Mouse (Mus musculus) intestine, embryonic 16.5 days (tissue): ENCODE data around the gene Slc22a3. TPM values are rescaled to one million over a fixed set of nuclear protein-coding genes. Genes with fewer than 3 reads are reported as not detected.

Experiments
- ATAC-seq: fragments of 200-750 bp; cut with Nextera tagmentation; 2 replicates; pipeline ENCODE4 v1.8.0; 2017; ENCODE audit warnings: moderate TSS enrichment, moderate library complexity
- H3K27ac ChIP-seq: fragments of 300-500 bp; sonication (generic); 2 replicates; pipeline ENCODE4 v1.5.1; 2014; ENCODE audit warnings: mild to moderate bottlenecking, low read length
- H3K27me3 ChIP-seq: fragments of 300-500 bp; sonication (generic); replicated peaks from 2 replicates; pipeline ENCODE4 v1.6.1; 2014; ENCODE audit warnings: low read length, control low read depth, mixed read lengths; ENCODE audit not compliant: control insufficient read depth, insufficient read depth
- H3K36me3 ChIP-seq: fragments of 300-500 bp; sonication (generic); 2 replicates; pipeline ENCODE4 v1.6.1; 2014; ENCODE audit warnings: low read length, control low read depth; ENCODE audit not compliant: control insufficient read depth, insufficient read depth
- H3K4me1 ChIP-seq: fragments of 300-500 bp; sonication (generic); 2 replicates; pipeline ENCODE4 v1.6.1; 2014; ENCODE audit warnings: low read length, control low read depth, mixed read lengths; ENCODE audit not compliant: control insufficient read depth, insufficient read depth
- H3K4me2 ChIP-seq: fragments of 300-500 bp; sonication (generic); 2 replicates; pipeline ENCODE4 v1.6.1; 2014; ENCODE audit warnings: low read depth, low read length, control low read depth
- H3K4me3 ChIP-seq: fragments of 300-500 bp; sonication (generic); 2 replicates; pipeline ENCODE4 v1.5.1; 2014; ENCODE audit warnings: mild to moderate bottlenecking, low read length
- H3K9ac ChIP-seq: fragments of 300-500 bp; sonication (generic); 2 replicates; pipeline ENCODE4 v1.6.1; 2014; ENCODE audit warnings: low read depth, low read length
- H3K9me3 ChIP-seq: fragments of 300-500 bp; sonication (generic); 2 replicates; pipeline ENCODE4 v1.6.1; 2016; ENCODE audit warnings: low read length, control low read depth; ENCODE audit not compliant: control insufficient read depth
- WGBS: fragments of 180-500 bp; shearing (Covaris S2); extraction: QIAGEN DNeasy Blood & Tissue Kit; methylation state at CpG from one replicate; pipeline ENCODE4 v1.1.7; 2014; 5-methylcytosine and 5-hydroxymethylcytosine counted together
- polyA plus RNA-seq: library from polyadenylated mRNA; unstranded; fragments of >200 nt; fragmentation: Nextera tagmentation; extraction: Ambion mirVana; gene quantifications from 2 replicates; pipeline ENCODE4 v1.2.1, GENCODE M21; 2015

Gene Slc22a3
- polyA plus RNA-seq = 0.27 and 0.34 TPM in 2 replicates

DNA sequence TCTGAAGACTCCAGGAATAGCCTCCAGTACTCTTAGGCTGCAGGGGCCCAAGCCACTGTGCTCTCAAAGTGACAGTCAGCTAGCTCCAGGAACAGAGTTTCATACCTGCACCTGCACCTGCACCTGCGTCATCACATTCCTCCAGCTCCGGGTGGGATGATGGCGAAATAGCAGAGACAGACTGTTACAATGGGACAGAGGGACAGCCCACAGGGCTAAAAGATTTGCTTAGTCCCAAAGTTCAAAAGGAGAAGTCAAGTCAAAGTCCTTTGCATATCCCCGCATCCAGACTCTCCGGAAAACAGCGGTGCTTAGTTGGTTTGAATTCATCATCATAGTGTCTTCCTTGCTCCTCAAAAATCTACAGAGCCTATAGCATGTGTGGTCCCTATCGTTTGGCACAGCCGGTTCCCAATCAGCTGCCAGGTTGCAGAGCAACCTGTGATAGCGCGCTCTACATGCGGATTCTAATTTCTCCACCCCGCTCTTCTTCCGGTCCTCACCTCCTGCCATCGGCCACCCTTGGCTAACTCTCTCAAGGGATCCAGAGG, at the start of gene Slc22a3:
TSS of gene Slc22a3 (minus strand) at position 51 of the 551 bp plus-strand sequence.
- Histone ChIP-seq H3K4me1 (0 out of 2 replicates have a peak, but pooled peaks cover 2% of the 10 kb centered on the region), H3K27me3 (peaks cover 41% of the 10 kb centered on the region), H3K4me3 (peak within 1 kb of the TSS; percentile 48), H3K9me3 (no peaks in the 10 kb centered on the region), H3K36me3 (no peaks in the 10 kb centered on the region), H3K4me2 (peak within 1 kb of the TSS; percentile 71), H3K9ac (no peak within 1 kb of the TSS), H3K27ac (no peak within 1 kb of the TSS)
- 18% methylated on average over 14 of the region's 14 CpGs for WGBS
- ATAC-seq = no peak

DNA sequence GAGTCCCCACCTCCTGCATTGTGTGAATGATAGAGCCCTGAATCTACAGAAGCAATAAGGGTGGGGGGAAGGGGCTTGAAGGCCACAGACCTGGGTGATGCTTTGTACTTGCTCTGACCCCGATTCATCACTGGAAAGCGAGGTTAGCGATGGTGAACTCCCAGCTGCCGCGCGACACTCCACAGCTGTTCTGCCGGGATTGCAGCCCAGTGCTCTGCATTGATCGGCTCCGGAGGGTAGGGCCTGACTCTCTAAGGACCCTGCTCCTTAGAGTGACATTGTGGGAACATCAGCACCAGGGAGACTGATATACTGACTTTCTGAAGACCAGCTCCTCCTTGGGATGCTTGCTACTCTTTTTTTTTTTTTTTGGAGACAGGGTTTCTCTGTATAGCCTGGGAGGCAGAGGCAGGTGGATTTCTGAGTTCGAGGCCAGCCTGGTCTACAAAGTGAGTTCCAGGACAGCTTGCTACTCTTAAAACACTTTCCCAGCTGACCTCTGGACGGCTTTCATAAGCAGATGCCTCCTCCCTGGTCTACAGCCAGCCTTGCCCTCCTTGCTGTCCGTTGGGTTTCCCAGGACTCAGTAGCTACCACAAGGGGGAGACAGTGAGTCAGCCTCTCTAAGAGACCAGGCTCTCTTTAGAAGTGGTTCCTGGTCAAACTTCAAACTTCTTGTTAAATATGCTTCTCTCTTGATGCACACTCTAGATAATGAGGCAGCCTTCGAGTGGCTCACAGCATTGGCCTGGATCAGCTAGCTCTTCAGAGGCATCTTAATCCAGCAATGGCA, 27.0 kb upstream of the Slc22a3 start:
- Histone ChIP-seq H3K4me1 (no peaks in the 10 kb centered on the region), H3K27ac (no peak overlapping the region), H3K4me2 (no peak overlapping the region), H3K36me3 (no peaks in the 10 kb centered on the region), H3K4me3 (no peak overlapping the region), H3K9me3 (no peaks in the 10 kb centered on the region), H3K27me3 (no peaks in the 10 kb centered on the region), H3K9ac (no peak overlapping the region)
- no peak for ATAC-seq
- 52% methylated on average over 13 of the region's 13 CpGs for WGBS

DNA sequence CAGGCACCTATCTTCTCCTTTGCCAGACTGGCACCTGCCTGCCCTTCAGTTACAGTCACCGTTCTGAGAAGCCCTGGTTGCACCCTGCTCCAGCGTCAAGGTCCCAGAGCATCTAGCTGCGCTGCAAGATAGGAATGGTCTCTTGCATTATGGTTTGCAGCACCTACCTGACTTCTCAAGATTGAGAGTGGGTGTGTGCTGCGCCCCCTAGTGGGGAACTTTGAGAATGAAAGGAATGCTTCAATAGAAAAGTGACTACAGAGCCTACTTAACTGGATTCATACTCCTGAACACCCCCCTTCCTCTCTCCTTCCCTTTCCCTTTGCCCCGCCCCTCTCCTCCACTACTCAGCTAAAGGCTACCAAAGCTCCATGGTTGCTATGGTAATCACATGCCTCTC, 24.6 kb upstream of the Slc22a3 start:
- H3K36me3 ChIP-seq = no peaks in the 10 kb centered on the region
- H3K27ac ChIP-seq = no peak overlapping the region
- H3K27me3 ChIP-seq = no peaks in the 10 kb centered on the region
- H3K4me1 ChIP-seq = no peaks in the 10 kb centered on the region
- 44% methylated on average over 5 of the region's 5 CpGs for WGBS
- H3K4me3 ChIP-seq = no peak overlapping the region
- no peak for ATAC-seq
- no peak overlapping the region for H3K9ac ChIP-seq
- H3K4me2 ChIP-seq = no peak overlapping the region
- no peaks in the 10 kb centered on the region for H3K9me3 ChIP-seq

DNA sequence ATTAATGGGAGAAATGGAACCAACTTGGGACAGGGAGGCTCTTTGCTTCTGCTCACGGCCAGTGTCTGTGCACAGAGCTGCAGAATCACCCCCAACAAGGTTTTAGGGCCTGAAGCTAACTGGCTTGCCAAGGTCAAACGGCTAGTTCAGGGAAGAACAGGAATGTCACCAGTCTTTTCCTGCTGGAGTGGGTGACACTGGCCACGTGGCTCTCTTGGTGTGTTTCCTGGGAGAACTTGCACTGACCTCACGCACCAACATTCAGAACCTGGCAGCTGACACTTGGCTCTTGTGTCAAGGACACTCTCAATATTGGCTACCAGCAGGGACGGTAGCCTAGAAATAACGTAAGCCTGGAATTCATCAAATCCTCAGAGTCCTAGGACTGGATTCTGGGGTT, 22.6 kb upstream of the Slc22a3 start:
- Histone ChIP-seq H3K4me2 (no peak overlapping the region), H3K4me3 (no peak overlapping the region), H3K9me3 (no peaks in the 10 kb centered on the region), H3K36me3 (no peaks in the 10 kb centered on the region), H3K4me1 (no peaks in the 10 kb centered on the region), H3K9ac (no peak overlapping the region), H3K27me3 (no peaks in the 10 kb centered on the region), H3K27ac (no peak overlapping the region)
- no peak for ATAC-seq
- 62% methylated on average over 6 of the region's 6 CpGs for WGBS

DNA sequence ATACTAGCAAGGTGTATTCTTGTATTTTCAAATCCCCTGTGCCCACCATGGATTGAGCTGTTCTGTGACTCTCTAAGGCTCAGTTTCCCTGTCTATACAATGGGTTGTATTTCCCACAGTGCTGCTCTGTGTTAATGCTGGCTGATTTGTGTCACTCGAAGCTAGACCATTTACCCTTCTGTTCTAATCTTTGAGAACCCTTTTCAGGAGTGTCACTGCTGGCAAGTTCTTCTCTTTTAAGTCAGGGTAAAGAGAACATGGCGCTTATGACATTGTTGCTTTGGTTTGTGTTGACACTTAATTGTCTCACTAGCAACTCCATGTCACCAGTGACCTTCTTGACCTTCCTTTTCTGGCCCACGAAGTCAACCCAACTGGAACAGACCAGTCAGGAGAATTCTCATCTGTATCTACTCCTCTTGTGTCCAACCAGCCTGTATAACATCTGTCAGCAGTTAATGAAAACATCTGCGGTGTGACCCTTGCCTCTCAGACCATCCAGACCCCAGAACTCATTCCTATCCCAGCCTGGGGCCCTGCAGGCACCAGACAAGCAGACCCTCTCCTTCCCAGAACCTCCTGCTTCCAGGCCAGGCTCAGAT, 22.0 kb upstream of the Slc22a3 start:
- Histone ChIP-seq H3K4me3 (no peak overlapping the region), H3K4me2 (no peak overlapping the region), H3K9me3 (no peaks in the 10 kb centered on the region), H3K9ac (no peak overlapping the region), H3K27ac (no peak overlapping the region), H3K27me3 (no peaks in the 10 kb centered on the region), H3K36me3 (no peaks in the 10 kb centered on the region), H3K4me1 (no peaks in the 10 kb centered on the region)
- no peak for ATAC-seq
- 65% methylated on average over 4 of the region's 4 CpGs for WGBS

DNA sequence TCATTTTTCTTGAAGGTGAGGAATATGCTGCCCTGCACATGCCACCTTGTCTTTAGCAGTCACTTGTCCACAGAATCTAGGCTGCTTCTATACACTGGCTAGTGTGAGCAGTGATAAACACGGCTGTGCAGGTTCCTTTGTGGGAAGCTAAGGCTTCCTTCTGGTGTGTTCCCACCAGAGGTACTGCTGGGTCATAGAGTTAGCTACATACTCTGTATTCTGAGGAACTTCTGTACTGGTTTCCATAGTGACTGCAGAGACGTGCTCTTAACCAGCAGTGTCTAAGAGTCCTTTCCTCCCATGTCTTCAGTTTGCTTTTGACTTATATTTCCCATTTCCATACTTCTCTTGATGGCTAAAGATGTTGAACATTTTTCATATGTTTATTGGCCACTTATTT, 11.6 kb upstream of the Slc22a3 start:
- no peak for ATAC-seq
- Histone ChIP-seq H3K27me3 (no peaks in the 10 kb centered on the region; the same call in 1 of the 2 replicates), H3K27ac (no peak overlapping the region), H3K9ac (no peak overlapping the region), H3K36me3 (no peaks in the 10 kb centered on the region), H3K4me3 (no peak overlapping the region), H3K4me1 (no peaks in the 10 kb centered on the region), H3K9me3 (no peaks in the 10 kb centered on the region), H3K4me2 (no peak overlapping the region)
- 65% methylated on average over 2 of the region's 2 CpGs for WGBS

DNA sequence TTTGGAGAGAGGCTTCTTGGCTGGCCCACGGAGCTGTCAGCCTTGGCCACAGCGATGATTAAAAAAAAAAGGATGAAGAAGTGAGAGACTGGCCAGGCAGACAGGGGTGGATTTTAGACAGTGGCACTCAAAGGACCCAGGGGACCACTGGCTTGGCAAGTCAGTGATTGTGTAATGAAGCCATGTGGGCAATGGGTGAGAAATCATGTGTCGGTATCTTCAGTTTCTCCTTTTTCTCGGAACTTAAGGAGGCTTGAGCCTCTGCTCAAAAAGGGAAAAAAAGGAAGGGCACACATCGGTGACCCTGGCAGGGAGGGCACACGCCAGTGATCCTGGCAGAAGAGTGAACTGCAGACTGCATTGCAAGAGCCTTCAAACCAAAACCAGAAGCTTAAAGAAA, 10.7 kb upstream of the Slc22a3 start:
- Histone ChIP-seq H3K4me3 (no peak overlapping the region), H3K27me3 (no peaks in the 10 kb centered on the region; the same call in 1 of the 2 replicates), H3K9me3 (no peaks in the 10 kb centered on the region), H3K36me3 (no peaks in the 10 kb centered on the region), H3K27ac (no peak overlapping the region), H3K4me2 (no peak overlapping the region), H3K4me1 (no peaks in the 10 kb centered on the region), H3K9ac (no peak overlapping the region)
- no peak for ATAC-seq
- 84% methylated on average over 6 of the region's 6 CpGs for WGBS

DNA sequence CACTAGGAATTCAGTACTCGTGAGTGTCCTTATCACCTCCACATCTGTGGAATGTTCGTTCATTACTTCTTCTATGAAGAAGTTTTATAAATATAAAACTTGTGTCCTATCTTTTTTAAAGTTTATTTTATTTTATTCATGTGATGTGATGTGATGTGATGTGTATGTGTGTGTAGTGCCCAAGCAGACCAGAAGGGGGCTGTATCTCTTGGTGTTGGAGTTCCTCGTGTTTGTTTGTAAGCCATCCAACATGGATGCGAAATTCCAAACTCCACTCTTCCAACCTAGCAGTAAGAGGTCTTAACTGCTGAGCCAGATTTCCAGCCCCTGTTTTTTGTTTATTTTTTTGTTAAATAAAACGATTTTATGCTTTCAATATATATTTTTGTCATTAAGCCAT, 6.5 kb upstream of the Slc22a3 start:
- Histone ChIP-seq H3K4me1 (no peaks in the 10 kb centered on the region), H3K9me3 (no peaks in the 10 kb centered on the region), H3K36me3 (no peaks in the 10 kb centered on the region), H3K27ac (no peak overlapping the region), H3K4me3 (no peak overlapping the region), H3K27me3 (peaks cover 1% of the 10 kb centered on the region), H3K9ac (no peak overlapping the region), H3K4me2 (no peak overlapping the region)
- no peak for ATAC-seq
- 78% methylated on average over 5 of the region's 5 CpGs for WGBS

DNA sequence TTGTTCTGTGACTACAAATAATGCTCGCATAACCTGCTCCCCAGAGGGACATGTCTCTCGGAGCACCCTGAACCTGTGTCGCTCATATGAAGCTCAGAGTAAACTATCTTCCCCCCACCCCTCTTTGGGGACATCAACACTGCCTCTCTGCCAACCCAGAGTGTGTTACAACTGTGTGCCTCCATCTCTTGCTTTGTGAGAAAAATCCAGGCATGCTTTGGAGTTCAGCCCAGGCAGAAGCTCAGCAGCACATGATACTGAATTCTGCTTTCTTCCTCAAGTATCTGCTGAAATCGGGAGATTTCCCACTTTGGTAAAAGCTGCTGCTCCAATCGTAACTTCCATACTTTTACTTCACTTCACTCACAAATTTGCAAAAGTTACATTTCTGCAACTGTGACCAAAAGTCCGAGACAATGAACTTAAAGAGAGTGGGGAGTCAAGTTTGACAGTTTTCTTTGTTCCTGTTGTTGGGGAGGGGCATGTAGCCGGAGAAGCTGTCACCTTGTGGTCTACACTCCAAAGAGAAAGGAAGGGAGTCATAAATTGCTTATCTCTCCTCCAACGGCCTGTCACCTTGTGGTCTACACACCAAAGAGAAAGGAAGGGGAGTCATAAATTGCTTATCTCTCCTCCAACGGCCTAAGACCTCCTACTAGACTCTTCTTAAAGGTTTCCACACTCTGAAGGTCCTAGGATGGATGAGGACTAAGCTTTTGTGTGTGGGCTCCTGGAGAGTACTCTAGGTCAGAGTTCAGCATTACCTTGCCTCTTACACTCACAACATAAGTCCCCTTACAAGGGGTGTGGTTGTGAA, 5.8 kb upstream of the Slc22a3 start:
- peak; percentile 53; the same call in 1 of the 2 replicates for ATAC-seq
- Histone ChIP-seq H3K4me2 (no peak overlapping the region), H3K4me1 (no peaks in the 10 kb centered on the region), H3K36me3 (no peaks in the 10 kb centered on the region), H3K4me3 (no peak overlapping the region), H3K9ac (no peak overlapping the region), H3K27me3 (peaks cover 8% of the 10 kb centered on the region), H3K27ac (no peak overlapping the region), H3K9me3 (no peaks in the 10 kb centered on the region)
- WGBS = 55% methylated on average over 9 of the region's 9 CpGs
